Mouse (Mus musculus) brain, embryonic 18.5 days (tissue): Measurements from ENCODE around the gene Mrps21.
"Not testable (repeated sequence)": the region's sequence is repeated elsewhere in the genome, so short reads cannot be mapped to it uniquely, and the experiment has no call there.

Experiments used
- DNase-seq: peaks from one replicate; pipeline ENCODE4 v3.0.0-alpha.2; 2012; ENCODE audit warnings: low read depth, low spot score

The Mrps21 gene

DNA sequence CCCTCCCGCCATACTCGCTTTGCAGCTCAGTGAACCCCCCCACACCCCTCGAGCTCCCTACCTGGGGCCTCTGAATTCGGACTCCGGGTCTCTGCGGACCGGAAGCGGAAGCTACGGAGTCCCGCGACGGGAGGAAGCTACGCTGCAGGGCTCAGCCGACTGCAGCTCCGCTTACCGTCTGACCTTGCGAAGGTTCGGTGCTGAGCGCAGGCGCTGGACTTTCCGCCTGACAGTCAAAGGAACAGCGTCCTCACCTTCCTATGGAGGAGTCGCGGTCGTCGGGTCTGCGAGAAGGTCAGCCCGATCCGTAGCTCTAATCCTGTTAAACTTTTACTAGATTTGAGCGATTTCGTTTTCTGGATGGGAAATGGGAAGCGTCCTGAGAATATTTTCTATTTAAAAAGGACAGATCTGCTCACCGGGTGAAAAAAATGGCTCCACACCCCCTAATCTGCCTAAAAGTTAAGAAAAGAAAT, at the start of gene Mrps21:
Mrps21 (minus strand) TSS at position 128 of the 476 bp plus-strand sequence.
- peak; percentile 64 for DNase-seq

GRCm38 (mm10) chr3:95920532-95920931, 49.2 kb upstream of the Mrps21 start:
- DNase-seq = not testable (repeated sequence)

DNA sequence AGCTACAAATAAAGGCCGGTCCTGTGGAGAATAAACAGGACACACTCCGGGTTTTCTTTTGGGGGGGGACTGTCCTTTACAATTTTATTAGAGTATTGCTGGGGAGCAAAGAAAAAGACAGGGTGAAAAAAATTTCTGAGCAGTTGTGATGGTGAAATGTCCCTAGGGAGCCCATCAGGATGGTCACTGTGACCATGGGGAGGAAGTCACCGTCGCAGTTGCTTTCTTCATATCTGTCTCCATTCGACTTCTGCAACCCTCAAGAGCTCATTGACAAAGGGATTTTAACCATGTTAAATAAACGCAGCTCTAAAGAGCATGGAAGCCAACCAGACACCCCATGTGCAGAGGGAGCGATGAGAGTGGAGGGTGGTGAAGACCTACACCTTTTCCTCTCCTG, 45.4 kb upstream of the Mrps21 start:
- DNase-seq = no peak

DNA sequence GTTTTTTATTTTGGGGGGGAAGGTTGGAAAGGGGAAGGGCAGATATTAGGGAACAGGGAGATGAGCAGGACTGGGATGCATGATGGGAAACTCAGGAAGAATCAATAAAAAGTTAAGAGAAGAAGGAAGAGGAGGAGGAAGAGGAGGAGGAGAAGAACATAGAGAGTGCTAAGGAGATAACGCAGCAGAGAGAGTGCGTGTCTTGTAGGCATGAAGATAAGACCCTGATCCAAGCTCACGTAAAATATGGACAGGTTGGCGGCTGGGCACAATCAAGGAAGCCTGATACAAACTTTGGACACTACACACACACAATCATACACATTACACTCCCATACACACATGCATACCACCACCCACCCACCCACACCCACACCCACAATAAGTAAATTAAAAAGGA, 43.4 kb upstream of the Mrps21 start:
- no peak for DNase-seq

- DNase-seq = no peak
Observed at GRCm38 (mm10) chr3:95907613-95908012, 36.3 kb upstream of the Mrps21 start.

DNA sequence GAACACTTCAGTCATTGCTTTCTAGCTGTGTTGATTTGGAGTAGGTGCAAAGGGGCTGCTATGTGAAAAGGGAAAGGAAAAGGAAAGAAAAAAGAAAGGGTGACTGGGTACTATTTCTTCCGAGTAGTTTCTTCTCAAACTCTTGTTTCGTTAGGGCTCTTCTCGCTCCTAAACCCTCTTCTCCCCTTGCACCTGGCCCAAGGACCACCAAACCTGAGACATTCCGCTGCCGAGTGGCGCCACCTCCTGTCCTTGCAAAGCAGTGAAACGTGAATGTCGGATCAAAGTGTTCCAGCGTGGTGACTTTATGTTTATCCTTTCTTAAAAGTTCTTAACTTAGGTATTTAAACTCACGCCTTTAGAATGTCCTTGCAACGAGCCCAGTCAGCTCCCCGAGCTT, 35.5 kb upstream of the Mrps21 start:
- DNase-seq = no peak

- no peak for DNase-seq
Observed at GRCm38 (mm10) chr3:95905940-95906492, 34.7 kb upstream of the Mrps21 start.

DNA sequence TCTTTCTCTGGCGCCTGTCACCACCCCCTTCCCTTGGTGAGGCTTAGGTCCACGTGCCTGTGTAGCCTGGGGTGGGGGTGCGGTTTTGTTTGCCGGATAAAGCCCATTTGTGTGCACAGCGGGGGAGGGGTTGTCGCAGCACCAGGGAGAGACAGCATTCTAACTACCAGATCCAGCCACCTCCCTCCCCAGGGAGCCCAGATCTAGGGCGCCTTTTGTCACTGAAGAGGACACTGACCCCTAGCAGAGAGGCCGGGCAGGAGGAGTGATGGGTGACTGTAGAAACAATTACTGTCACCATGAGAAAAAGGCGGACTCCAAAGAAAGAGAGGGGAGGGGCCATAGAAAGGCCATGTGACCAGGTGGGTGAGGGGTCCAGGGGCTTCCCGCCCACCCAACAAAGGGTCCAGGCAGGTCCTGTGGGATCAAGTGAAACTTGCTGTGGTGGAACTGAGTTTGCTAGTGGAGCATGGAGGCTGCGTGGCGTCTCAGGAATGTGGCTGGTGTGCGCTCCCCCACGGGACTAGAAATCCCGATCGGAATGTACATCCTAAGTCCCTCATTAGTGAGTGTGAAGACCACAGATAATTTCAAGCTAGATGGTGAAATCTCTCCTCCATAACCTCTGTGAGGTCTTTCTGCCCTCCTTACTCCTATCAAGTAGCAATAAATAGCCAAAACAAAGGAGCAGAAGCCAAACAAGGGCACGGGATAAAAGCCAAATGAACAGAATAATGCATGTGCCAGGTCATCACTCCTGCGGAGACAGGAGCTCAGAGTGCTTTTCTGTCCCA, 34.0 kb upstream of the Mrps21 start:
- DNase-seq = no peak

DNA sequence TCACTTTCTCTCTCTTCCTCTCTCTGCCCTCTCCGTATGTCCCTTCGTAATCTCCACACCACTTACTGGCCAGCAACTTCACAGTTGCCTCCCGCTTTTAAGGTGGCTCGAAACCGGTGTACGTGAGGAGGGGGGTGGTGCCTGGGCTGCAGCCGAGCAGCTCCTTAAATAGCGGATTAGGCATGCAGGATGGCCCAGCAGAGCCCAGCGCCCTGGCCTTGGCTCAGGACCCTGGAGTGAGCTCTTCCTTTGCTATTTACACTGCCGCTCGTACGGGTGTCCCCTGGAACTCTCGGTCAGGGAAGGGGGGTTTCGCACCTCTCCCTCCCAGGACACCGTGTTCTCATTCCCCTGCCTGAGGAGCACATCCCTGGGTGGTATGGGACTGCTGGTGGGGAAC, 33.2 kb upstream of the Mrps21 start, which contains the start of gene Car14:
Car14 (minus strand) TSS at position 124 of the 400 bp plus-strand sequence.
- no peak for DNase-seq

DNA sequence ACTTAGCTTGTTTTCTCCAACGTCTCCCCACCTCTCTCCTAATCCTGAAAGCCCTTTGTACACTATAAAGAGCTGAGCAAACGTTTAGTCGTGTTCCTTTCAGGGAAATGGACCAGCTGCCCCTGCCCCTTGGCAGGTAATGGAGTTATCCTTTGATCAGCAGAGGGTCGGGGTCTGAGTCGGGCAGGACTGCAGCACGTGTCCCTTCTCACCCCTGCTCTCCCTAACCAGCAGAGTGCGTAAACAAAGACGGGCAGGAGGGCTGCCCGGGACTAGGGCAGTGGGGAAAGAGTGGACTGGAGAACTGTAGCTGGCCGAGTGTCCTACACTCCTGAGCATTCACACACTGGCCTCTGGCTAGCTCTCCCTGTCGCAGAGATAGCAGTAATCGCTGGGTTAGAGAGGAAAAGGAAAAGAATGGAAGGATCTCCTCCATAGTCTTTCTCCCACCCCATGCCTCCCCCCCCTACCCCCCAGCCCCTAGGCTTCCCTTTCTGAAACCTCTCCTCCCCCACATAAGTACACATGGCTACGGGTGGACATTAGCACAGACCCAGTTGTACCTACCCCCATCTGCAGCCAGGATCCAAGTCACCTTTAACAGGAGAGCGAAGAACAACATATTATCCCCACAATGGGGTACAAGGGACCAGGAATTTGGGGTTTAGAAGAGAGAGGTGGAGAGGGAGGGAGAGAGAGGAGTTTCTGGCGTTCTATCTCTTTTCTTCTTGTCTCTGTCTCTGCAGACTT, 32.6 kb upstream of the Mrps21 start:
- DNase-seq = no peak

DNA sequence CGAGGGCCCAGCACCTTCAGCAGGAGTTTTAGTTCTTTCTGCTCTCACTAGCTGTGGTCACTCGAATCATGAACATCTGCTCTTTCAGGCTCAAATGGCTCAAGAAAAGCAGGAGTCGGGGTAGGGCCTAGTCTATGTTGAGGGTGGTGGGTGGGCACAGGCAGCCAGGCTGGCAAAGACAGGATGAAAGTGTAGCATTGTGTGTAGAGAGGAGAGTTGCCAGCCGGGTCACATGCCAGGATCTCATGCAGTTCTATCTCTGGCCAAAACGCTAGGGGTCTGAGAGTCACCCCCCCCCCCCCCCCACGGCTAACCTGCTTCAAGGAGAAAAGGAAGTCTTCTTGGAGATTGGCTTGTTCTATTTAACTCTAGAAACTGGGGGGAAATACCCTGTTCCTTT, 31.3 kb upstream of the Mrps21 start:
- no peak for DNase-seq

DNA sequence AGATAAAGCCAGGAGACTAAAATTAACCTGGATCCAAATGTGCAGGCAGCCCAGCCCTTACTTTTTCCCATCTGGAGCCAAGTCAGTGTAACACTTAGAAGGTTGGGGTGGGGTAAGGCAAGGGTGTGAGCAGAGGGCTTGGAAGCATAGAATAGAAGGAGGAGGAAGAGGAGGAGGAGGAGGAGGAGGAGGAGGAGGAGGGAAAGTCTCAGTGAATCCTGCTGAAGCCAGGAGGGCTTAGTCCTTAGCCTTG, 31.0 kb upstream of the Mrps21 start:
- DNase-seq = no peak

- DNase-seq = no peak
Observed at GRCm38 (mm10) chr3:95901616-95902372, 30.5 kb upstream of the Mrps21 start.

DNA sequence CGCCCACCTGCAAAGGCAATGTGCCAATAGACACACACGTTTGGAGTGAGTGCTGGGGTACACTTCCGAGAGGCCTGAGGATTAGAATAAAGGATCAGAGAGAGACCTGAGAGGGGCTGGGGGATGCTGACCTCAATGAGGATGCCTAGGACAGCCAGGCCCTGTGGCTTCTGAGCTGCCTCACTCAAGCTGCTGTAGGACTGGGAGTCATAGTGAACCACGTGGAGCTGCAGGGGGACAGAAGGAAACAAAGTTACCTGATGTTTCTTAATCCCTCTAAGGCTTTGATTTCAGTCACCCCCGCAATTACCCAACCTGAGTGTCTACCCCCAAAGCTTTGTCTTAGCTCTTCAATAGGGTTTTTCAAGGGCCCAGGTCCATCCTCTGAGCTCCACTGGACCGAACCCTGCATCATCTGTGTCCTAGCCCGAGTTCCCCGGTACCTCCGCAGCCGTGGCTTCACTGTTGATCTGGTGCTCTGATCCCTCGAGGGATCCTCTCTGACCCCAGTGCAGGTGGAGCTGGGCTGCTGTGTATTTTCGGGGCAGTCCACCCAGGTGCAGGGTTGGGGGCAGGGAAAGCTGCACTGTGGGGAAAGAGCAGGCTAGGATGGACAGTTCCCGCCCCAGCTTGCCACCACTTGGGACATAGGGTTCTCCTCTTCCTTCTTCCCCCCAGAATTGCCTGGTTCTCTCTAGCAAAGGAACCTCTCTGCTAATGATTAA, 28.6 kb upstream of the Mrps21 start:
- no peak for DNase-seq

GRCm38 (mm10) chr3:95895501-95895900, 24.2 kb upstream of the Mrps21 start:
- DNase-seq = not testable (repeated sequence)

- DNase-seq = no peak
Observed at GRCm38 (mm10) chr3:95894317-95895160, 23.2 kb upstream of the Mrps21 start.

GRCm38 (mm10) chr3:95893606-95894316, 22.4 kb upstream of the Mrps21 start, which contains the start of gene Aph1a:
Gene Aph1a (plus strand): TSS chr3:95893969.
- peak; percentile 95 for DNase-seq

DNA sequence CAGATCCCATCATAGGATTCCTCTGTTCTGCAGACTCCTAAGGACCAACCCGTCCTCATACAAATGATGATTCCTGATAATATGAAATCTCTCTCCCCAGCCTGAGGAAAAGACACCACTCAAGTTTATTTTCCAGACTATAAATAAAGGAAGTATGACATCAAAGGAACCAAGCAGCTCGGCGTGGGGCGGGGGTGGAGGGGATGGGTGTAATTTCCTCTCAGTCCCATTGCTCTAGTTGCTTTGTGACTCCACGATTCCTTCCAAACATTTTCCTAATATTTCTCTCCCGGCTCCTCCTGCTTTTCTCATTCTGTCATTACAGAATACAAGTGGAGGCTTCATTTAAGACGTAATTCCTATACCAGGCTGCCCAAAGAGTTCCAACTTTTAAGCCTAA, 21.8 kb upstream of the Mrps21 start:
- DNase-seq = no peak
